Mouse (Mus musculus) heart, postnatal 25 days (tissue): ENCODE data around the gene Mavs. TPM values are rescaled to one million over a fixed set of nuclear protein-coding genes. Genes with fewer than 3 reads are reported as not detected.

Experiments
- microRNA-seq: library from miRNA; unstranded; fragments of <30 nt; microRNA quantifications from one replicate; pipeline ENCODE4 v1.2.0, GENCODE M21; 2022
- total RNA-seq, 2 experiments: library from RNA; stranded (reverse); gene quantifications; 2 replicates each; pipeline ENCODE4 v1.2.3; 2021

Gene Mavs
- total RNA-seq, 2 experiments from 2014 or later, result 69.3 to 69.9 TPM

Small RNA genes lying within 50 kb of the gene (microRNA-seq; reads per million reads assigned to microRNA genes)
- gene Mir103-2, result 23.3 reads per million, percentile 38 among the genes with 10 or more reads in this experiment

Other genes starting within 250 kb of the Mavs start
- 1 to 10 TPM; 6.6 to 7.0 TPM for gene Gfra4, start 191.0 kb upstream of the Mavs start, total RNA-seq
- gene Adam33, start 170.2 kb upstream of the Mavs start, total RNA-seq, result 1 to 10 TPM in 1 of 2 experiments, under 1 TPM in 1; 0.99 to 2.3 TPM
- 1 to 10 TPM; 1.6 to 2.2 TPM for gene Siglec1, start 147.3 kb upstream of the Mavs start, total RNA-seq
- 10 to 100 TPM; 32.5 to 43.1 TPM for gene Hspa12b, start 106.8 kb upstream of the Mavs start, total RNA-seq
- not detected for gene Gm11037, start 100.6 kb upstream of the Mavs start, total RNA-seq
- gene 1700037H04Rik, start 74.0 kb upstream of the Mavs start, total RNA-seq, result 10 to 100 TPM; 11.5 to 12.2 TPM
- 10 to 100 TPM; 76.6 to 80.9 TPM for gene Cenpb, start 54.0 kb upstream of the Mavs start, total RNA-seq
- gene Cdc25b, start 47.1 kb upstream of the Mavs start, total RNA-seq, result 1 to 10 TPM; 6.1 to 8.1 TPM
- 1 to 10 TPM; 7.1 to 8.7 TPM for gene Spef1, start 46.8 kb upstream of the Mavs start, total RNA-seq
- gene Ap5s1, start 27.0 kb upstream of the Mavs start, total RNA-seq, result 10 to 100 TPM; 34.4 to 42.7 TPM
- gene Pank2, start 28.4 kb downstream of the Mavs start, total RNA-seq, result 10 to 100 TPM; 22.4 to 25.0 TPM
- gene Rnf24, start 118.8 kb downstream of the Mavs start, total RNA-seq, result 1 to 10 TPM; 3.6 to 3.9 TPM